Mouse (Mus musculus) small intestine, adult 2 months (tissue): ENCODE measurements around the gene Myh3. TPM values are rescaled to one million over a fixed set of nuclear protein-coding genes. Genes with fewer than 3 reads are reported as not detected.
A peak's percentile ranks its signal among the peaks of the same experiment; 100 is the strongest.

Experiments used
- H3K27ac ChIP-seq: fragments of 200-500 bp; 2 replicates; pipeline ENCODE4 v1.5.1; 2012; ENCODE audit warnings: low read depth, low read length, control low read depth, inconsistent platforms; ENCODE audit not compliant: insufficient read depth
- H3K27me3 ChIP-seq: fragments of 200-500 bp; 2 replicates; pipeline ENCODE4 v1.6.1; 2012; ENCODE audit warnings: mild to moderate bottlenecking, moderate library complexity, low read length, inconsistent platforms; ENCODE audit not compliant: control insufficient read depth, insufficient read depth
- H3K36me3 ChIP-seq: fragments of 200-500 bp; 2 replicates; pipeline ENCODE4 v1.6.1; 2012; ENCODE audit warnings: mild to moderate bottlenecking, low read length, control low read depth, inconsistent platforms; ENCODE audit not compliant: control insufficient read depth, insufficient read depth
- H3K4me1 ChIP-seq: fragments of 200-500 bp; 2 replicates; pipeline ENCODE4 v1.6.1; 2012; ENCODE audit warnings: low read length, inconsistent platforms, mixed read lengths; ENCODE audit not compliant: control insufficient read depth, insufficient read depth, insufficient read length
- H3K4me3 ChIP-seq: fragments of 200-500 bp; 2 replicates; pipeline ENCODE4 v1.5.1; 2012; ENCODE audit warnings: low read depth, mild to moderate bottlenecking, control low read depth, inconsistent platforms, low read length, moderate library complexity
- CTCF ChIP-seq: fragments of 200-500 bp; IDR thresholded peaks from 2 replicates; pipeline ENCODE4 v1.5.1; 2012; ENCODE audit warnings: low read depth, mild to moderate bottlenecking, control low read depth, inconsistent platforms, low read length, moderate library complexity, mixed read lengths; ENCODE audit not compliant: insufficient replicate concordance, insufficient read length; ENCODE audit errors: extremely low read depth
- POLR2A ChIP-seq: fragments of 200-500 bp; IDR thresholded peaks from 2 replicates; pipeline ENCODE4 v1.6.1; 2012; ENCODE audit warnings: low read depth, mild to moderate bottlenecking, control low read depth, inconsistent platforms, low read length, moderate library complexity
- WGBS: fragments of 180-500 bp; shearing (Covaris S2); methylation state at CpG from one replicate; pipeline ENCODE4 v1.1.7; 2018; 5-methylcytosine and 5-hydroxymethylcytosine counted together
- polyA plus RNA-seq: library from polyadenylated mRNA; depleted of rRNA; stranded (reverse); fragments of >200 nt; gene quantifications from 2 replicates; pipeline ENCODE4 v1.2.3, GENCODE M21; 2012

Gene Myh3
- polyA plus RNA-seq, 1 experiment, result 0.06 TPM

DNA sequence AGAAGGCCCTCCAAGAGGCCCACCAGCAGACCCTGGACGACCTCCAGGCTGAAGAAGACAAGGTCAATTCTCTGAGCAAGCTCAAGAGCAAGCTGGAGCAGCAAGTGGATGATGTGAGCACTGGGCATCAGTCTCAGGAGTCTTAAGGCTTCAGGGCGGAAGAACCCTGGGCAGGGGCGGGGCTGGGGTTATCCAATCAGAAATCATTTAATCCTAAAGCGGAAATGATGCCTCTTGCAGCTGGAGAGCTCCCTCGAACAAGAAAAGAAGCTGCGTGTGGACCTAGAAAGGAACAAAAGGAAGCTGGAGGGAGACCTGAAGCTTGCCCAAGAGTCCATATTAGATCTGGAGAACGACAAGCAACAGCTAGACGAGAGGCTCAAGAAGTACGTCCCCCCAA, 15.1 kb downstream of the Myh3 start:
- TF ChIP-seq CTCF (no peak), POLR2A (no peak)
- Histone ChIP-seq H3K27me3 (no peaks in the 10 kb centered on the region), H3K4me1 (no peaks in the 10 kb centered on the region), H3K27ac (no peak overlapping the region), H3K4me3 (no peak overlapping the region), H3K36me3 (no peaks in the 10 kb centered on the region)
- 69% methylated on average over 9 of the region's 9 CpGs for WGBS

DNA sequence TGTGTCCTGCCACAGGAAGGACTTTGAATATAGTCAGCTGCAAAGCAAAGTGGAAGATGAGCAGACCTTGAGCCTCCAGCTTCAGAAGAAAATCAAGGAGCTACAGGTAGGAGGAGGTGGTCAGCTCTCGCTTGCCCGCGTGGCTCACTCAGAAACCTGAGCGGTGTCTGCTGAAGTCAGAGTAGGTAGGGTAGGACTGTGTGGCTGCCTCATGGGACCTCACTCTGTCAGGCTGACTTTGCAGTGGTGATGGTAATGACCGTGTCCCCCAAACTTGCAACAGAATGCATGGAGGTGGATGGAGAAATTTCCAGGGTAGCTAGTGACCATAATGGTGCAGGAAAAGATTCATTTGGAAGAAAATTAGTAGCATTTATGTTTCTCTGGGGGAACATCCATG, 15.6 kb downstream of the Myh3 start:
- no peak overlapping the region for H3K27ac ChIP-seq
- H3K4me1 ChIP-seq, result no peaks in the 10 kb centered on the region
- WGBS, result 95% methylated on average over 5 of the region's 5 CpGs
- H3K36me3 ChIP-seq, result no peaks in the 10 kb centered on the region
- H3K4me3 ChIP-seq, result no peak overlapping the region
- TF ChIP-seq POLR2A, result no peak
- TF ChIP-seq CTCF, result no peak
- no peaks in the 10 kb centered on the region for H3K27me3 ChIP-seq

DNA sequence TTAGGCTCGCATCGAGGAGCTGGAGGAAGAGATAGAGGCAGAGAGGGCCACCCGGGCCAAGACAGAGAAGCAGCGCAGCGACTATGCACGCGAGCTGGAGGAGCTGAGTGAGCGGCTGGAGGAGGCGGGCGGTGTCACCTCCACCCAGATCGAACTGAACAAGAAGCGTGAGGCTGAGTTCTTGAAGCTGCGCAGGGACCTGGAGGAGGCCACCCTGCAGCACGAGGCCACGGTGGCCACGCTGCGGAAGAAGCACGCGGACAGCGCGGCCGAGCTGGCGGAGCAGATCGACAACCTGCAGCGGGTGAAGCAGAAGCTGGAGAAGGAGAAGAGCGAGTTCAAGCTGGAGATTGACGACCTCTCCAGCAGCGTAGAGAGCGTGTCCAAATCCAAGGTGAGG, 16.4 kb downstream of the Myh3 start:
- H3K4me1 ChIP-seq, result no peaks in the 10 kb centered on the region
- H3K27me3 ChIP-seq, result no peaks in the 10 kb centered on the region
- no peak overlapping the region for H3K27ac ChIP-seq
- whole genome bisulfite sequencing, result 64% methylated on average over 29 of the region's 29 CpGs
- no peak overlapping the region for H3K4me3 ChIP-seq
- TF ChIP-seq CTCF (no peak), POLR2A (no peak)
- H3K36me3 ChIP-seq, result no peaks in the 10 kb centered on the region

DNA sequence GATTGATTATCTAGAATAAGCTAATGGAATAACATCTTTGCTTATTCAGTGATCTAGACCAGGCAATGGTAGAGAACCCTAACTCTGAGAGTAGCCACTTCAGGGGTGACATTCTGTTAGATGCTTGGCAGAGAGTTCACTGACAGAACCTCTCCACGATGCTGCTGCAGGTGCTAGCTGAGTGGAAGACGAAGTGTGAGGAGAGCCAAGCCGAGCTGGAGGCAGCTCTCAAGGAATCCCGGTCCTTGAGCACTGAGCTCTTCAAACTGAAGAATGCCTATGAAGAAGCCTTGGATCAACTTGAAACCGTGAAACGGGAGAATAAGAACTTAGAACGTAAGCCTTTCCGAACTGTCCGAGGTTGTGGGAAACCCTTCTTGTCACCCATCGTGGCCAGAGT, 19.6 kb downstream of the Myh3 start:
- Histone ChIP-seq H3K36me3 (no peaks in the 10 kb centered on the region), H3K27me3 (no peaks in the 10 kb centered on the region), H3K27ac (no peak overlapping the region), H3K4me3 (no peak overlapping the region), H3K4me1 (no peaks in the 10 kb centered on the region)
- 90% methylated on average over 10 of the region's 10 CpGs for WGBS
- TF ChIP-seq POLR2A (no peak), CTCF (no peak)

DNA sequence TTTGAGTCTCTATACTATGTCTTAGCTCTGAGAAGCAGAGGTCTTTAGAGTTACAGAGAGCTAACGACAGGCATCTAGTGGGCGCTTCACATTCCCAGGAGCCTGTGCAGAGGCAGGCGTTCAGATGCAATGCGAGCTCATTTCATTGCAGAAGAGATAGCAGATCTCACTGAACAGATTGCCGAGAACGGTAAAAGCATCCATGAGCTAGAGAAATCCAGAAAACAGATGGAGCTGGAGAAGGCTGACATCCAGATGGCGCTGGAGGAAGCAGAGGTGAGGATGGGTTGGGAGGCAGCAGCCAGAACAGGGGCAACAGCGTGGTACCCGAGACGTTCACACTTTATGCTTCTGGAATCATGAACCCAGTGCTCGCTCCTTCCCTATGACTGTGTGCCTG, 20.3 kb downstream of the Myh3 start:
- WGBS, result 61% methylated on average over 11 of the region's 11 CpGs
- Histone ChIP-seq H3K4me3 (no peak overlapping the region), H3K27ac (no peak overlapping the region), H3K4me1 (no peaks in the 10 kb centered on the region), H3K36me3 (no peaks in the 10 kb centered on the region), H3K27me3 (no peaks in the 10 kb centered on the region)
- TF ChIP-seq CTCF (no peak), POLR2A (no peak)

DNA sequence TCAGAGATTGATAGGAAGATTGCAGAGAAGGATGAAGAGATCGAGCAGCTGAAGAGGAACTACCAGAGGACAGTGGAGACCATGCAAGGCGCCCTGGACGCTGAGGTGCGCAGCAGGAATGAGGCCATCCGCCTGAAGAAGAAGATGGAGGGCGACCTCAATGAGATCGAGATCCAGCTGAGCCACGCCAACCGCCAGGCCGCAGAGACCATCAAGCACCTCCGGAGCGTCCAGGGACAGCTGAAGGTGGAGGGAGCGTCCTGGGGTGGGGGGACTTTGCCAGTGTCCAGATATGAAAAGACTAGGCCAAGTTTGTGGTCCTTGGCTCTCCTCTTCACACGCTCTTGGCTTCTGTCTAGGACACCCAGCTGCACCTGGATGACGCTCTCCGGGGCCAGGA, 21.1 kb downstream of the Myh3 start:
- Histone ChIP-seq H3K27me3 (no peaks in the 10 kb centered on the region; the same call in 1 of the 2 replicates), H3K4me3 (no peak overlapping the region), H3K27ac (no peak overlapping the region), H3K36me3 (no peaks in the 10 kb centered on the region), H3K4me1 (no peaks in the 10 kb centered on the region)
- 89% methylated on average over 16 of the region's 16 CpGs for WGBS
- TF ChIP-seq POLR2A (no peak), CTCF (no peak)

DNA sequence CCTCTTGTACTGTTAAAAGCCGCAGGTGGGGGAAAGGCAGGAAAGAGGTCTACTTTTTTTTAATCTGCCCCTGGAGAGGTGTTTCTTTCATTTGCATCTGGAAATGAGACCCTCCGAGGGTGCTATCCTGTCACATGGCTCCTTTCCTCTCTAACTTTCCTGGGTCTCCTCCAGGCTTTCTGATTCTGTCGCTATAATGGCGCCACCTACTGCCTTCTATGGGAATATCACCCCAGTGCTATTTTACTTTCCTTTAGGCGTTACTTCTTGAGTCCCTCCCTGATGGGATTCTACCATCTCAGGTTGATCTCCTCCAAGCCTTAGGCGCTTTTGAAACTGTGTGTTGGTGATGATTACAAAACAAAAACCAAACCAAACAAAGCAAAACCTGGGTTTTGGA, 22.1 kb downstream of the Myh3 start:
- no peaks in the 10 kb centered on the region for H3K36me3 ChIP-seq
- H3K4me3 ChIP-seq, result no peak overlapping the region
- 33% methylated on average over 6 of the region's 6 CpGs for WGBS
- H3K4me1 ChIP-seq, result no peaks in the 10 kb centered on the region
- H3K27me3 ChIP-seq, result no peaks in the 10 kb centered on the region; the same call in 1 of the 2 replicates
- peak; percentile 41; the same call in 1 of the 2 replicates for TF ChIP-seq CTCF
- no peak for TF ChIP-seq POLR2A
- H3K27ac ChIP-seq, result no peak overlapping the region

DNA sequence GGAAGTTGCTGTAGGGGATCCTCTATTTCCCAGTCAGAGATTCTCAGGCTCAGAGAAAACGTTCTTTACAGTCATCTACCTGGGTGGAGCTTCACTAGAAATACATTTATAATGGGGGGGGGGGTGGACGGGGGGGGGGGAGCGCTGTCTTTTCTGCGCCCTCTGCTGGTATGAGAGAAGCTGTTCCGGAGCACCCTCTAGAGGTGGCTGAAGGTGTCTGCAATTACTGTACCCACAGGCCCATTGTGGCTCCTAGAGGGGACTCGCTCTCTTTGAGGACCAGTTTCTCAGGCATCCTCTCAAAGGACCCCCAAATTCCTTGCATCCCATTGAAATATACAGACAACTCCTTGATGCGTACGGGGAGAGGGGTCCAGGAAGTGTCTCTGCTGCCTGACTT, 23.6 kb downstream of the Myh3 start:
- TF ChIP-seq CTCF (peak; percentile 66), POLR2A (no peak)
- H3K4me1 ChIP-seq, result no peaks in the 10 kb centered on the region
- no peaks in the 10 kb centered on the region; the same call in 1 of the 2 replicates for H3K27me3 ChIP-seq
- no peak overlapping the region for H3K4me3 ChIP-seq
- no peaks in the 10 kb centered on the region for H3K36me3 ChIP-seq
- 21% methylated on average over 8 of the region's 8 CpGs for WGBS
- no peak overlapping the region for H3K27ac ChIP-seq
